Mouse (Mus musculus) heart, postnatal 10 days (tissue): ENCODE measurements around the gene Gtf3c5. TPM values are rescaled to one million over a fixed set of nuclear protein-coding genes. Genes with fewer than 3 reads are reported as not detected.

Experiments
- DNase-seq, 2 experiments: peaks; one replicate each; pipeline ENCODE4 v3.0.0; 2021
- intact Hi-C: fragments of 180-260 bp; cut with DNase I; formaldehyde crosslinking; loops from one replicate; pipeline ENCODE4 v1.15.1; 2025
- total RNA-seq, 2 experiments: library from RNA; stranded (reverse); gene quantifications; 2 replicates each; pipeline ENCODE4 v1.2.3; 2021

Gene Gtf3c5
- total RNA-seq, 2 experiments from 2014 or later, result 14.1 to 15.4 TPM

- intact Hi-C loops, result no loop called here
- DNase-seq, result peak; percentile 48 to 51
Observed at GRCm38 (mm10) chr2:28576815-28577214, 6.7 kb downstream of the Gtf3c5 start.

DNA sequence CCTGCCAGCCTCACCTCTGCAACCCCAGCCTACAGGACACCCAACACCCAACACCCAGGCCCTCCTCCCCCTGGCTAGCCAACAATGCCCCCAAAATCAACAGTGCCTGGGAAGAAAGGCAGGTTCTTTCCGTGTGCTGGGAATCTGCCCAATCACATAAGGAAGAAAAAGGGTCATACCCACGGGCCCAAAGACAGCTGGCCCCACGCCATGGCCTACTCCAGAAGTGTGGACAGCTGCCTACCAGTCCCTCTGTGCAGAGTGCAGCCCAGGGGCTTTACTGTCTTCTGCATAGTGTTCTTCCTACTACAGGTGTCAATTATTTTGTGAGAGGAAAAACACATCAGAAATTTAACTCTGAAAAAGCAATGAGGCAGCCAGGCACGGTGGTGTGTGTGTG is 8.2 kb downstream of the Gtf3c5 start:
- no peak for DNase-seq
- intact Hi-C loops, result no loop called here

GRCm38 (mm10) chr2:28569903-28570302 is 13.6 kb downstream of the Gtf3c5 start:
- peak; percentile 48 to 51 for DNase-seq
- intact Hi-C loops, result no loop called here

DNA sequence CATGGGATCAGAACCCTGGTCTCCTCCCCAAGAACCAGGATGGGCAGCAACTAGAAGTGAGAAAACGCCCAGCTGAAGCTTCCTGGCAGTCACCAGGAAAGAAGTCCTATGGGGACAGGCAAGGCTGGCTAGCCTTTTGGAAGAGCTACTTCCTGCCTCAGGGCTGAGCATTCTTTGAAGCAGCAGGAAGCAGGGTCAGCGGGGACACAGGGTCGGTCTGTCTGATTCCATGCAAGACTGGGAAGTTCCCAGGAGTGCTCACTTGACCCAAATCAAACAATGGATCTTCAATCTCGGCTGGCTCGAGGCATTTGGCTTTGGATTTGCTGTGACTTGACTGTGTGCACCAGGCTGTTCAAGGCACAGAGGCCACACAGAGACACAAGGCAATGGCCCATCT is 17.0 kb downstream of the Gtf3c5 start:
- DNase-seq, result peak; percentile 32 to 34
- intact Hi-C loops, result no loop called here

- DNase-seq, result no peak
- intact Hi-C loops, result no loop called here
Observed at GRCm38 (mm10) chr2:28564380-28564779, 19.2 kb downstream of the Gtf3c5 start.

- intact Hi-C loops, result no loop called here
- no peak for DNase-seq
Observed at GRCm38 (mm10) chr2:28563830-28564229, 19.7 kb downstream of the Gtf3c5 start.

GRCm38 (mm10) chr2:28563303-28563702 is 20.2 kb downstream of the Gtf3c5 start, which contains the start of gene Cel:
Gene Cel (minus strand): TSS chr2:28563403.
- intact Hi-C loops, result no loop called here

DNA sequence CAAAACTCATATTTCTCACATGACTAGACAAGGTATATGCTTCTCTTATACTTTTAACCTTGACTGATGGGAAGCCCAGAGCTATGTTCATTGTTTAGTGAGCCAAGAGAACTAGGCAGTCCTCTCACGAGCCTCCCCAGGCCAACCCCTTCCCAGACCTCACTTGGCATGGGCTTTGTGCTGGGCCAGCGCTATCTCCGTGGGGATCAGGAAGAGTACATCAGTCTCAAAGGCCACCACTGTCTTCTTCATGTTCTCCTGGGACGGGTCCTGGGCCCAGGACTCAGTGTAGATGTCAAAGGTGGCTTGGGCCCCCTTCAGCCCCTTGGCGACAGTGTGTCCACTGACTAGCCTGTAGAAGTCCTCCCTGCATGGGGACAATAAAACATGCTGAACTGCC is 26.1 kb downstream of the Gtf3c5 start:
- DNase-seq, result no peak
- intact Hi-C loops, result no loop called here

More at GRCm38 (mm10) chr2:28563303-28563702, 20.2 kb downstream of the Gtf3c5 start, which contains the start of gene Cel:
- DNase-seq, result no peak

- no peak for DNase-seq
- intact Hi-C loops, result no loop called here
Observed at GRCm38 (mm10) chr2:28552301-28552700, 31.2 kb downstream of the Gtf3c5 start.

- intact Hi-C loops, result no loop called here
- DNase-seq, result no peak
Observed at GRCm38 (mm10) chr2:28549157-28549556, 34.4 kb downstream of the Gtf3c5 start.

DNA sequence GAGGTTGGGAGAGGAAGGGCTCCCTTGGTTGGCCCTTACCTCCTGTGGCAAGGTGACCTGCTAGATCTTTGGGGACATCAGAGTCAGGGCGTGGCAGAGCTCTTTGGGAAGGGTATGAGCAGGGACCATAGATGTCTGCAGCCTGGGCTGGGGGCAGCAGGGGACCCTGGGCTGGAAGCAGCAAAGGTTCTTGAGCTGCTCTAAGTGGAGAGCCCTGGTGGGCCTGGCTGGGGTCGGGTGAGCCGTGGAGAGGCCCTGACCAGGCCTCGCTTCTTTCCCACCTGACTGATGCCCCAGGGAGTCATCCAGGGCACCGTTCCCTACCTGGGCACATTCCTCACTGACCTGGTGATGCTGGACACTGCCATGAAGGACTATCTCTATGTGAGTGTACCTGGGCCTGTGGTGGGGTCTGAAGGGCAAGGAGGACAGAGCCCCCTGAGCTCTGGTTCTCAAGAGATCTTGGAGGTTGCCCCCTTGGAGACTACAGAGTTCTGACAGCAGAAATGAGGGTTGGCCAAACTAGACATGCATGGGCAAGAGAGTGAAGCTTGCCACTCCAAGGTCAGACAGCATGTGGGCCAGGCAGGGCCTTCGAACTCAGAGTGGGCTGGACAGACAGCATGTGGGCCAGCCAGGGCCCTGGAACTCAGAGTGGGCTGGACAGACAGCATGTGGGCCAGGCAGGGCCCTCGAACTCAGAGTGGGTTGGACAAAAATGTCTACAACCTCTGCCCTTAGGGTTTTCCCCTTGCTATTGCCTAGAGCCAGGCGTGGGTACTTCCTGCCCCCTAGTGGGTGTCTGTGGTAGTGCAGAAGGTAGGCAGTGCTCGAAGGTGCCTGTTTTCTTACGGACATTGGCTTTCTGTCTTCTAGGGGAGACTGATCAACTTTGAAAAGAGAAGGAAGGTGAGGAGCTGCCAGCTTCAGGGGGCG is 36.0 kb downstream of the Gtf3c5 start:
- peak; percentile 88 to 94 for DNase-seq
- intact Hi-C loops, result loop anchor here (1.0 kb wide), 2 partner anchors 30 to 33 kb away; no protein-coding TSS in a partner anchor

DNA sequence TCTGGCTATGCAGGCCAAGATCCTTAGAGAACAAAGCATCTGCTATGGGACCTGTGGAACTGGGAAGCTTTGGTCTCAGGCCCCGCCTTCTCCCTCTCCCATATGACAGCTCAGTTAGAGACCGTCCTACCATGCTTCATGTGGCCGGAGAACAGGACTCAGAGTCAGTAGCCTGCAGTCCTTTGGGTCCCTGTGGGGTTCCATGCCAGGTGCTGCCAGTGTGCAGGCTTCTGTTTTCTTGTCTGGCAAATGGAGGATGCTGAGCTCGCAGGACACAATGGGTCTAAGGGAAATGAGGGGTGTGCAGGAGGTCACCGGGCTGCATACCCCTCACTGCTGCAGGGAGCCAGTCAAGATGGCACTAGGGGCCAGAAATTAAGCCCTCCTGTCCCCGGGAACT is 37.0 kb downstream of the Gtf3c5 start:
- DNase-seq, result no peak
- intact Hi-C loops, result no loop called here

- intact Hi-C loops, result no loop called here
- no peak for DNase-seq
Observed at GRCm38 (mm10) chr2:28545976-28546375, 37.6 kb downstream of the Gtf3c5 start.

DNA sequence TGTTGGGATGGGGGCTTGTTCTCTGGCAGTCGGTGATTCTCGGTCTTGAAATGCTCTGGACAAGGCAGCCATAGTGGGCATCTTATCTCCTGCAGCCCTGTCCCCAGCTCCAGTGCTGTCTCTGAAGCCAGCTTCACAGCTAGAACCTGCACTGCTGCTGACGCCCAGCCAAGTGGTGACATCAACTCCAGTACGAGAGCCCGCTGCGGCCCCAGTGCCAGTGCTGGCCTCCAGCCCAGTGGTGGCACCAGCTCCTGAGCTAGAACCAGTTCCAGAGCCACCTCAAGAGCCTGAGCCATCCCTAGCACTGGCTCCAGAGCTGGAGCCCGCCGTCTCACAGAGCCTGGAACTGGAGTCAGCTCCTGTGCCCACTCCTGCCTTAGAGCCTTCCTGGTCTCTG is 39.7 kb downstream of the Gtf3c5 start:
- intact Hi-C loops, result no loop called here
- DNase-seq, result no peak

GRCm38 (mm10) chr2:28540587-28541227 is 42.8 kb downstream of the Gtf3c5 start:
- DNase-seq, result no peak

DNA sequence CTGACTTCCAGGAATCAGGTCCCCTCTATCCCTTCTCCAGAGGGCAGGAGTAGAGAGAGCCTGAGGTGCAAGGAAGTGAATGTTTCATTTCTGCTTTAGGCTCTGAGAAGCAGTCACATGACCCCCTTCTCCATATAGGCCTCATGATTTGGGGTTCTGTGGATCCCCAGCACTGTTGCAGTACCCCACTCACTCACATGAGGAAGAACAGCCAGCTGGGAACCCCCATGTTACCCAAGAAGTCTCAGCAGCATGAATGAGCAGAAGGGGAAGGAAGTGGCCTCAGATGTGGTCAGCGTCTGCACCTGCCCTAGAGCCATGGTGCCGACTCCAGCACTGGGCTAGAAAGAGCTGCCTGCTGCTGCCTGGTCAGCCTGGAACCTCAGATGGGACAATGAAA is 43.6 kb downstream of the Gtf3c5 start:
- DNase-seq, result peak in 1 of 2 experiments; percentile 33
- intact Hi-C loops, result no loop called here

More at GRCm38 (mm10) chr2:28540587-28541227, 42.8 kb downstream of the Gtf3c5 start:
- intact Hi-C loops, result no loop called here

DNA sequence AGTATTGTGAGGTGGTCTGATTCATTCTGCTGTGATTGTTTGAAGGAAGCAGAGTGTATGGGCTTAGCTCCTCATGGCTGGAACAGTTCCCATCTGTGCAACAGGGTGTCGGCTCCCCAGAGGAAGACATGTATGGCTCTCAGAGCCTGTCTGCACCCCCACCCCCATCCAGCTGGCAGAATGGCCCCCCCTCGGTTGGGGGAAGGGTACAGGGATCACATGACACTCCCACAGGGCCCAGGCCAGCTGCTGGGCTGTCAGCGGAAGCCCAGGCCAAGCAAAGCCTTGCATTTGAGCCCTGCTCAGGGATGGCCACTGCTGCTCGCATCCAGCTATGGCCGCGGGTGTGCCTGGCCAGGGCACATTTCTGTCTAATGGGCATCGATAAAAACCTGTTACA is 44.3 kb downstream of the Gtf3c5 start:
- peak; percentile 72 to 80 for DNase-seq
- intact Hi-C loops, result no loop called here

DNA sequence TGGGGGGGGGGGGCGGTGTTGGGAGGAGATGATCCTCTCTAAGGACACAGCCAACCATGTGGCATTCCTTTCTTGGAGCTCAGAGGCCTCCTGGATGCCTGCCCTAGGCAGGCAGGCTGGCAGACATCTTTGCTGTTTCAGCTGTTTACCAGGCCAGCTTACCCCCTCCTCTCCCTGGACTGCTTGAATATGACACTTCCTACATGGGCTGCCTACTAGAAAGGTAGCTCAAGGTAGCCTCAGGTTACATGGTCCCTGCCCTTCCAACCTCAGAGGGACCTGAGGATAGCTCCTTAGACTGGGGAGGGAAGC is 44.8 kb downstream of the Gtf3c5 start:
- DNase-seq, result peak in 1 of 2 experiments; percentile 44
- intact Hi-C loops, result no loop called here

DNA sequence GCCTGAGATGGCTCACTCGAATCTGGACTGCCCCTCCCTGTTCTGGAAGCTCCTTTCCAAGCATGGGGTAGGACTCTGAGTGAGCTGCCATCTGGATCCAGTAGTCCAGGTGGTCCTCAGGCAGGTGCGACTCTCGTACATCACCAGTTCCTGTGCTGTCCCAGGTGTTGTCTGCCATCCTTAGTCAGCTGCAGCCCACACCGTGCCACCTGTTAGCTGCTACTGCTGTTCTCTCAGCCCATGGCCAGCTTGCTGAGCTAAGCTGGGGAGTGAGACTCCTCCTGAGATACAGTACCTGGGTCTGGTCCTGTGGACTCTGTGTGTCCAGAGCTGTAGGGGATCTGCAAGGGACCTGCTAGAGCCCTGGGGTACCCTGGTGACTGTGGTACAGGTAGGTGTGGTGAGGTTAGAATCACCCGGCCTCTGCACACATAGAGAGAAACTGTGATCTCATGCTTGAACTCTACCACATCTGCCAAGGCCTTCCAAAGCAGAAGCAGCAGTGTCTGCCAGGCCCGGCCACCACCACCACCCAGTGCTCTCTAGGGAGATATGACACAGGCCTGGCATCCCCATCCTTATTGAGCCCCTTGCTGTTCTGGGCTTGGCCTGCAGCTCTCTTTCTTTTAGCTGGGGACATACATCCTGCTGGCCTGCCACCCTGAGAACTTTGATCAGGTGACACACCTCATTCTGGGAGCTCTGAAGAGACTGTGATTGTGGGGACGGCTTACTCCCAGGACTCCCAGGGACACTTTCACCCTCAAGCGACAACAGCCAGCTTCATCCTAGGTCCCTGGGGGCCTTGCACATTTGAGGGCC is 45.3 kb downstream of the Gtf3c5 start:
- DNase-seq, result no peak
- intact Hi-C loops, result no loop called here

DNA sequence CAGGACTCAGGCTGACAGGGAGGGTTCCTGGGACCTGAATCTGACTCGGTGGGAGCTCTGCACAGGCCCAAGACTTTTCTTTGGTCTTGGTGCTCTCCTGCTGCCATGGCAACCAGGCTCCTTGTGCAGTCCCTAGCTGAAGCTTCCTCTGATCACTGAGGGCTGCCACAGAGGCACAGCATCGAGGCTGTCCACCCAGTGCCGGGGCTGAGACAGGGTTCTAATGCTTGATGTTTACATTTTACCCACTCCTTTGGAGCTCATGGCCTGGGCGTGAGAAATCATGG is 46.0 kb downstream of the Gtf3c5 start:
- no peak for DNase-seq
- intact Hi-C loops, result no loop called here
